Mouse (Mus musculus): ENCODE measurements around the gene Clcn2.
"Not testable (repeated sequence)": the region's sequence is repeated elsewhere in the genome, so short reads cannot be mapped to it uniquely, and the experiment has no call there.

Gene Clcn2

GRCm38 (mm10) chr16:20701729-20702521 is 15.6 kb downstream of the Clcn2 start:
- no peak for DNase-seq (ENCODE audit: low read depth, low spot score)

- no peak for DNase-seq (ENCODE audit: low read depth, low spot score)
Observed at GRCm38 (mm10) chr16:20701316-20701715, 16.2 kb downstream of the Clcn2 start.

GRCm38 (mm10) chr16:20700036-20700435 is 17.5 kb downstream of the Clcn2 start:
- DNase-seq (ENCODE audit: low read depth, low spot score) = peak; percentile 75

GRCm38 (mm10) chr16:20699266-20699665 is 18.3 kb downstream of the Clcn2 start:
- no peak for DNase-seq (ENCODE audit: low read depth, low spot score)

GRCm38 (mm10) chr16:20695622-20696323 is 21.8 kb downstream of the Clcn2 start:
- DNase-seq (ENCODE audit: low read depth, low spot score) = peak; percentile 96

- peak; percentile 93 for DNase-seq (ENCODE audit: low read depth, low spot score)
Observed at GRCm38 (mm10) chr16:20694781-20695180, 22.8 kb downstream of the Clcn2 start.

GRCm38 (mm10) chr16:20693111-20693701 is 24.3 kb downstream of the Clcn2 start, which contains the start of gene Fam131a:
Fam131a (plus strand) TSS chr16:20693241.
- DNase-seq (ENCODE audit: low read depth, low spot score) = peak; percentile 98

- DNase-seq (ENCODE audit: low read depth, low spot score) = no peak
Observed at GRCm38 (mm10) chr16:20692241-20692965, 25.1 kb downstream of the Clcn2 start.

- no peak for DNase-seq (ENCODE audit: low read depth, low spot score)
Observed at GRCm38 (mm10) chr16:20691617-20692016, 25.9 kb downstream of the Clcn2 start.

- no peak for DNase-seq (ENCODE audit: low read depth, low spot score)
Observed at GRCm38 (mm10) chr16:20690774-20691173, 26.8 kb downstream of the Clcn2 start.

GRCm38 (mm10) chr16:20677974-20678675 is 39.4 kb downstream of the Clcn2 start:
- peak; percentile 88 for DNase-seq (ENCODE audit: low read depth, low spot score)

- DNase-seq (ENCODE audit: low read depth, low spot score) = no peak
Observed at GRCm38 (mm10) chr16:20677380-20677779, 40.2 kb downstream of the Clcn2 start.

GRCm38 (mm10) chr16:20676702-20677101 is 40.8 kb downstream of the Clcn2 start:
- no peak for DNase-seq (ENCODE audit: low read depth, low spot score)

- DNase-seq (ENCODE audit: low read depth, low spot score) = no peak
Observed at GRCm38 (mm10) chr16:20675213-20675612, 42.3 kb downstream of the Clcn2 start.

- no peak for DNase-seq (ENCODE audit: low read depth, low spot score)
Observed at GRCm38 (mm10) chr16:20673706-20674303, 43.7 kb downstream of the Clcn2 start.

- no peak for DNase-seq (ENCODE audit: low read depth, low spot score)
Observed at GRCm38 (mm10) chr16:20672965-20673705, 44.4 kb downstream of the Clcn2 start.

- DNase-seq (ENCODE audit: low read depth, low spot score) = peak; percentile 98
Observed at GRCm38 (mm10) chr16:20672500-20672902, 45.0 kb downstream of the Clcn2 start.

- DNase-seq (ENCODE audit: low read depth, low spot score) = no peak
Observed at GRCm38 (mm10) chr16:20671886-20672285, 45.7 kb downstream of the Clcn2 start.

GRCm38 (mm10) chr16:20670291-20670690 is 47.3 kb downstream of the Clcn2 start:
- DNase-seq (ENCODE audit: low read depth, low spot score) = no peak

- not testable (repeated sequence) for DNase-seq (ENCODE audit: low read depth, low spot score)
Observed at GRCm38 (mm10) chr16:20668013-20668412, 49.5 kb downstream of the Clcn2 start, which contains the start of gene Eif4g1. Eif4g1 (plus strand) TSS chr16:20668313.

Data from brain, adult 2 months (tissue).